Mouse (Mus musculus) ES-E14 (cell line): Measurements from ENCODE around the gene Pcbp3.

ENCODE experiments used
- CHD2 ChIP-seq: IDR thresholded peaks from 2 replicates; pipeline ENCODE4 v1.6.1; 2014; ENCODE audit warnings: mild to moderate bottlenecking, low read depth, low read length, inconsistent platforms
- HCFC1 ChIP-seq: IDR thresholded peaks from 2 replicates; pipeline ENCODE4 v1.6.1; 2012; ENCODE audit warnings: low read length, inconsistent platforms, borderline replicate concordance; ENCODE audit not compliant: insufficient read depth
- MAFK ChIP-seq: IDR thresholded peaks from 2 replicates; pipeline ENCODE4 v1.6.1; 2014; ENCODE audit warnings: mild to moderate bottlenecking, low read depth, low read length, inconsistent platforms; ENCODE audit not compliant: insufficient read depth
- ZNF384 ChIP-seq: IDR thresholded peaks from 2 replicates; pipeline ENCODE4 v1.6.1; 2012; ENCODE audit warnings: low read depth, low read length, inconsistent platforms

DNA sequence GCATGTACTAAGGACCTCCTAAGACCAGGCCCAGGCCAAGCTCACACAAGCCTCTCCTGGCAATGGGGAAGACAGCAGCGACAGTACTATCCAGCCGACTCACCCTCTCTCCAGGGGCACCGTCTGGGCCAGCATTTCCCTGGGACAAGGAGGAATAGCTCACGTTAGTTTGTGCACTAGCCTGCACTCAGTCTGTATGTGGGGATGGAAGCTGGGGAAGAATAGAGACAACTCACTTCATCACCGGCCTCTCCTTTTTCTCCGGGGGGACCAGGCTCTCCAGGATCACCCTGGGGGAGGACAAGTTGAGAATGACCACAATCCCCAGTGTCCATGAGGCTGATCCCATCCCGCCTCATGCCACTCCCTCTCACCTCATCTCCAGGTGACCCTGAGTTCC is 244.7 kb downstream of the Pcbp3 start:
- TF ChIP-seq ZNF384, result no peak
- no peak for TF ChIP-seq HCFC1
- no peak for TF ChIP-seq MAFK
- TF ChIP-seq CHD2, result no peak
